Mouse (Mus musculus) liver, embryonic 13.5 days (tissue): ENCODE results near the gene Gm20458. TPM values are rescaled to one million over a fixed set of nuclear protein-coding genes. Genes with fewer than 3 reads are reported as not detected.

Experiments used
- ATAC-seq: fragments of 200-750 bp; cut with Nextera tagmentation; 2 replicates; pipeline ENCODE4 v1.8.0; 2017; ENCODE audit warnings: low read depth, mild to moderate bottlenecking, moderate number of reproducible peaks, moderate library complexity
- DNase-seq: peaks from one replicate; pipeline ENCODE4 v3.0.0; 2022
- H3K27ac ChIP-seq: fragments of 300-500 bp; sonication (generic); 2 replicates; pipeline ENCODE4 v1.5.1; 2015; ENCODE audit warnings: moderate library complexity, mild to moderate bottlenecking, inconsistent platforms
- H3K27me3 ChIP-seq: fragments of 300-500 bp; sonication (generic); 2 replicates; pipeline ENCODE4 v1.6.1; 2015; ENCODE audit warnings: mild to moderate bottlenecking, inconsistent platforms
- H3K36me3 ChIP-seq: fragments of 300-500 bp; sonication (generic); 2 replicates; pipeline ENCODE4 v1.6.1; 2015; ENCODE audit warnings: mild to moderate bottlenecking, inconsistent platforms
- H3K4me1 ChIP-seq: fragments of 300-500 bp; sonication (generic); replicated peaks from 2 replicates; pipeline ENCODE4 v1.6.1; 2015; ENCODE audit warnings: inconsistent platforms
- H3K4me2 ChIP-seq: fragments of 300-500 bp; sonication (generic); 2 replicates; pipeline ENCODE4 v1.6.1; 2015; ENCODE audit warnings: inconsistent platforms, mild to moderate bottlenecking, moderate library complexity
- H3K4me3 ChIP-seq: fragments of 300-500 bp; sonication (generic); replicated peaks from 2 replicates; pipeline ENCODE4 v1.5.1; 2015; ENCODE audit warnings: mild to moderate bottlenecking, inconsistent platforms
- H3K9ac ChIP-seq: fragments of 300-500 bp; sonication (generic); 2 replicates; pipeline ENCODE4 v1.6.1; 2015; ENCODE audit warnings: mild to moderate bottlenecking, inconsistent platforms
- H3K9me3 ChIP-seq: fragments of 300-500 bp; sonication (generic); replicated peaks from 2 replicates; pipeline ENCODE4 v1.6.1; 2016; ENCODE audit warnings: inconsistent platforms
- WGBS: fragments of 180-500 bp; shearing (Covaris S2); methylation state at CpG from one replicate; pipeline ENCODE4 v1.1.7; 2015; ENCODE audit not compliant: insufficient replicate concordance; 5-methylcytosine and 5-hydroxymethylcytosine counted together
- polyA plus RNA-seq: library from polyadenylated mRNA; unstranded; fragments of >200 nt; fragmentation: Nextera tagmentation; extraction: Ambion mirVana; gene quantifications from 2 replicates; pipeline ENCODE4 v1.2.1, GENCODE M21; 2015

Gene Gm20458
- polyA plus RNA-seq, 1 experiment from 2014 or later, result 5.7 TPM

GRCm38 (mm10) chr2:164485681-164486257 is 25.0 kb downstream of the Gm20458 start, which contains the start of gene Dbndd2:
TSS of gene Dbndd2 (plus strand) at chr2:164486106.
- no peak within 1 kb of the TSS for H3K27ac ChIP-seq
- peaks cover 57% of the 10 kb centered on the region for H3K27me3 ChIP-seq
- no peaks in the 10 kb centered on the region for H3K9me3 ChIP-seq
- H3K4me3 ChIP-seq, result peak within 1 kb of the TSS; percentile 61
- whole genome bisulfite sequencing, result 4% methylated on average over 26 of the region's 26 CpGs
- 0 out of 2 replicates have a peak, but pooled peaks cover 10% of the 10 kb centered on the region for H3K4me1 ChIP-seq
- H3K4me2 ChIP-seq, result peak within 1 kb of the TSS; percentile 71
- DNase-seq (no peak), ATAC-seq (peak; percentile 50; the same call in 1 of the 2 replicates)
- H3K36me3 ChIP-seq, result peaks cover 5% of the 10 kb centered on the region; the same call in 1 of the 2 replicates
- H3K9ac ChIP-seq, result peak within 1 kb of the TSS; percentile 59

- Histone ChIP-seq H3K27ac (no peak overlapping the region), H3K36me3 (peaks cover 5% of the 10 kb centered on the region; the same call in 1 of the 2 replicates), H3K4me2 (peak overlapping the region; percentile 71), H3K4me1 (0 out of 2 replicates have a peak, but pooled peaks cover 10% of the 10 kb centered on the region), H3K9me3 (no peaks in the 10 kb centered on the region), H3K4me3 (peak overlapping the region; percentile 61), H3K9ac (peak overlapping the region; percentile 59), H3K27me3 (peaks cover 57% of the 10 kb centered on the region)
- DNase-seq, result no peak
- WGBS, result 1% methylated on average over 86 of the region's 90 CpGs
- ATAC-seq, result peak; percentile 41; the same call in 1 of the 2 replicates
Measured at GRCm38 (mm10) chr2:164486258-164487114, 25.7 kb downstream of the Gm20458 start.

- no peak for ATAC-seq
- WGBS, result 11% methylated on average over 11 of the region's 11 CpGs
Measured at GRCm38 (mm10) chr2:164487115-164487527, 26.4 kb downstream of the Gm20458 start.

GRCm38 (mm10) chr2:164487812-164488211 is 27.0 kb downstream of the Gm20458 start:
- no peaks in the 10 kb centered on the region for H3K9me3 ChIP-seq
- no peak overlapping the region for H3K4me2 ChIP-seq
- H3K27ac ChIP-seq, result no peak overlapping the region
- no peak for ATAC-seq
- no peak overlapping the region for H3K9ac ChIP-seq
- 0 out of 2 replicates have a peak, but pooled peaks cover 10% of the 10 kb centered on the region for H3K4me1 ChIP-seq
- DNase-seq, result no peak
- H3K27me3 ChIP-seq, result peaks cover 57% of the 10 kb centered on the region
- H3K36me3 ChIP-seq, result peaks cover 5% of the 10 kb centered on the region; the same call in 1 of the 2 replicates
- H3K4me3 ChIP-seq, result no peak overlapping the region
- 49% methylated on average over 9 of the region's 9 CpGs for WGBS

More at GRCm38 (mm10) chr2:164487115-164487527, 26.4 kb downstream of the Gm20458 start:
- DNase-seq, result no peak
- Histone ChIP-seq H3K4me2 (peak overlapping the region; percentile 71), H3K27me3 (peaks cover 57% of the 10 kb centered on the region), H3K9me3 (no peaks in the 10 kb centered on the region), H3K27ac (no peak overlapping the region), H3K4me3 (peak overlapping the region; percentile 61), H3K4me1 (0 out of 2 replicates have a peak, but pooled peaks cover 10% of the 10 kb centered on the region), H3K36me3 (peaks cover 5% of the 10 kb centered on the region; the same call in 1 of the 2 replicates), H3K9ac (peak overlapping the region; percentile 59; the same call in 1 of the 2 replicates)

- no peak overlapping the region for H3K9ac ChIP-seq
- peaks cover 5% of the 10 kb centered on the region; the same call in 1 of the 2 replicates for H3K36me3 ChIP-seq
- H3K4me1 ChIP-seq, result peaks cover 23% of the 10 kb centered on the region
- DNase-seq, result no peak
- WGBS, result 57% methylated on average over 2 of the region's 2 CpGs
- H3K4me2 ChIP-seq, result no peak overlapping the region
- no peak overlapping the region for H3K27ac ChIP-seq
- ATAC-seq, result no peak
- H3K9me3 ChIP-seq, result no peaks in the 10 kb centered on the region
- no peak overlapping the region for H3K4me3 ChIP-seq
- 0 out of 2 replicates have a peak, but pooled peaks cover 5% of the 10 kb centered on the region for H3K27me3 ChIP-seq
Measured at GRCm38 (mm10) chr2:164494126-164494525, 33.4 kb downstream of the Gm20458 start.

- 11% methylated on average over 1 of the region's 1 CpGs for WGBS
- Histone ChIP-seq H3K9me3 (no peaks in the 10 kb centered on the region), H3K4me3 (peak overlapping the region; percentile 89; the same call in 1 of the 2 replicates), H3K4me1 (peaks cover 23% of the 10 kb centered on the region), H3K27ac (no peak overlapping the region), H3K36me3 (peaks cover 19% of the 10 kb centered on the region), H3K9ac (no peak overlapping the region), H3K27me3 (no peaks in the 10 kb centered on the region), H3K4me2 (peak overlapping the region; percentile 93)
- DNase-seq, result no peak
- ATAC-seq, result no peak
Measured at GRCm38 (mm10) chr2:164496331-164496730, 35.6 kb downstream of the Gm20458 start.

GRCm38 (mm10) chr2:164496847-164497690 is 36.3 kb downstream of the Gm20458 start, which contains the start of gene Pigt:
TSS of gene Pigt (plus strand) at chr2:164497520.
- ATAC-seq (peak; percentile 95), DNase-seq (peak; percentile 78)
- no peaks in the 10 kb centered on the region for H3K27me3 ChIP-seq
- no peak within 1 kb of the TSS; the same call in 1 of the 2 replicates for H3K27ac ChIP-seq
- H3K9me3 ChIP-seq, result no peaks in the 10 kb centered on the region
- peaks cover 23% of the 10 kb centered on the region for H3K4me1 ChIP-seq
- peaks cover 26% of the 10 kb centered on the region for H3K36me3 ChIP-seq
- peak within 1 kb of the TSS; percentile 80 for H3K9ac ChIP-seq
- peak within 1 kb of the TSS; percentile 93 for H3K4me2 ChIP-seq
- 4% methylated on average over 43 of the region's 43 CpGs for WGBS
- peak within 1 kb of the TSS; percentile 89 for H3K4me3 ChIP-seq

GRCm38 (mm10) chr2:164497691-164498268 is 37.0 kb downstream of the Gm20458 start:
- Histone ChIP-seq H3K4me1 (peaks cover 23% of the 10 kb centered on the region), H3K4me2 (peak overlapping the region; percentile 93), H3K36me3 (peaks cover 33% of the 10 kb centered on the region), H3K4me3 (peak overlapping the region; percentile 89), H3K9me3 (no peaks in the 10 kb centered on the region), H3K27ac (no peak overlapping the region; the same call in 1 of the 2 replicates), H3K27me3 (no peaks in the 10 kb centered on the region), H3K9ac (peak overlapping the region; percentile 80)
- peak; percentile 47 for ATAC-seq
- DNase-seq, result no peak
- WGBS, result 4% methylated on average over 21 of the region's 21 CpGs

- DNase-seq, result no peak
- Histone ChIP-seq H3K9ac (no peak overlapping the region), H3K4me1 (peaks cover 23% of the 10 kb centered on the region), H3K9me3 (no peaks in the 10 kb centered on the region), H3K27ac (no peak overlapping the region), H3K27me3 (no peaks in the 10 kb centered on the region), H3K4me2 (no peak overlapping the region), H3K36me3 (peaks cover 48% of the 10 kb centered on the region), H3K4me3 (0 out of 2 replicates have a peak overlapping the region, but pooled peaks have one; percentile 7)
- no peak for ATAC-seq
- WGBS, result 61% methylated on average over 5 of the region's 5 CpGs
Measured at GRCm38 (mm10) chr2:164499317-164499716, 38.5 kb downstream of the Gm20458 start.

GRCm38 (mm10) chr2:164500511-164500910 is 39.7 kb downstream of the Gm20458 start:
- WGBS, result 92% methylated on average over 7 of the region's 7 CpGs
- H3K27me3 ChIP-seq, result no peaks in the 10 kb centered on the region
- ATAC-seq (no peak), DNase-seq (no peak)
- no peak overlapping the region for H3K4me3 ChIP-seq
- H3K4me2 ChIP-seq, result no peak overlapping the region
- H3K4me1 ChIP-seq, result peaks cover 23% of the 10 kb centered on the region
- peaks cover 3% of the 10 kb centered on the region; the same call in 1 of the 2 replicates for H3K9me3 ChIP-seq
- peaks cover 60% of the 10 kb centered on the region for H3K36me3 ChIP-seq
- H3K27ac ChIP-seq, result no peak overlapping the region
- no peak overlapping the region for H3K9ac ChIP-seq
